Mouse (Mus musculus) adrenal gland, adult 2 months (tissue): Measurements from ENCODE around the gene Olfr135. TPM values are rescaled to one million over a fixed set of nuclear protein-coding genes. Genes with fewer than 3 reads are reported as not detected.

Experiments used
- DNase-seq: peaks from one replicate; pipeline ENCODE4 v3.0.0; 2021
- long read RNA-seq: library from polyadenylated mRNA; stranded (forward); transcript quantifications from one replicate; pipeline ENCODE4 v2.0.0, GENCODE M21; 2021
- polyA plus RNA-seq: library from polyadenylated mRNA; depleted of rRNA; stranded (reverse); fragments of >200 nt; gene quantifications from 2 replicates; pipeline ENCODE4 v1.2.3, GENCODE M21; 2012; rRNA removed
- total RNA-seq, 2 experiments: library from RNA; stranded (reverse); gene quantifications; 2 replicates each; pipeline ENCODE4 v1.2.3; 2021

Gene Olfr135
- not detected for total RNA-seq
- polyA plus RNA-seq: not detected in 2 replicates
- long read RNA-seq: 0 reads

DNA sequence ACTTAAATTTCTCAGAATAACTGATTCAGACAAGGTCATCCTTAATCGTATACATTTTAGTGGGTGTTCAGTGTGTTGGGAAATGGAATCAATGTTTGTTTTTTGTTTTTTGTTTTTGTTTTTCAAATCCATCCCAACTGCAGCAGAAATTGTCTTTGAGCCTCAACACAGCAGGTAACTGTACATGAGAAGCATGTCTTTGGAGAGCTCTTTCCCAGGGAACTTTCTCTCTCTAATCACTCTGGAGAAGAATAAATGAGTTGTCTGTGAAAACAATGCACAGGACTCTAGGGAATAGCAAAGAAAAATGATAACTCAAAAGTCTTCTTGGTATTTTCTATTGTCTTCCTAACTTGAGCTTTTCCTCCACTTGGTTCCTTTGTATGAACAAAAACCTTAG, at the start of gene Olfr135:
Gene Olfr135 (plus strand): TSS at position 301 of the 400 bp plus-strand sequence.
- no peak for DNase-seq

DNA sequence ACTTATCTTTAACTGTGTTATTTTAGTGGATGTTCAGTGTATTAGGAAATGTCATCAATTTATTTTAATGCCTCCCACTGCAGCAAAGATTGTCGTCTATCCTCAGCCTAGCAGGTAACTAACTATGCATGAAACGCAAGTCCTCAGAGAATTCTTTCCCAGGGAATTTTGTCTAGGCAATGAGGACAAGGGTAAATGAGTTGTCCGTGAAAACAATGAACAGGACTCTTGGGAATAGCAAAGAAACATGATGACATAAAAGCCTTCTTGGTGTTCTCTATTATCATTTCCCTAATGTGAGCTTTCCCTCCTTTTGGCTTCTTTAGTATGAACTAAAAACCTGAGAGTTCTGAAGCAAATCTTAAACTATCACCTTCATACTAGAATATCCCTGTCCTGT, 33.0 kb upstream of the Olfr135 start, which contains the start of gene Olfr134:
Gene Olfr134 (plus strand): TSS at position 301 of the 400 bp plus-strand sequence.
- DNase-seq: no peak

Other genes starting within 250 kb of the Olfr135 start
- not detected for gene Olfr129, start 144.3 kb upstream of the Olfr135 start, total RNA-seq
- not detected in 2 replicates for gene Olfr129, start 144.3 kb upstream of the Olfr135 start, polyA plus RNA-seq
- not detected for gene Olfr130, start 140.4 kb upstream of the Olfr135 start, total RNA-seq
- gene Olfr130, start 140.4 kb upstream of the Olfr135 start, polyA plus RNA-seq: not detected in 2 replicates
- not detected for gene Olfr131, start 115.6 kb upstream of the Olfr135 start, total RNA-seq
- gene Olfr131, start 115.6 kb upstream of the Olfr135 start, polyA plus RNA-seq: not detected in 2 replicates
- not detected for gene Olfr132, start 69.8 kb upstream of the Olfr135 start, total RNA-seq
- not detected in 2 replicates for gene Olfr132, start 69.8 kb upstream of the Olfr135 start, polyA plus RNA-seq
- not detected for gene Olfr133, start 59.1 kb upstream of the Olfr135 start, total RNA-seq
- not detected in 2 replicates for gene Olfr133, start 59.1 kb upstream of the Olfr135 start, polyA plus RNA-seq
- gene Olfr134, start 32.9 kb upstream of the Olfr135 start, total RNA-seq: not detected
- not detected in 2 replicates for gene Olfr134, start 32.9 kb upstream of the Olfr135 start, polyA plus RNA-seq
- not detected for gene Olfr138, start 56.7 kb downstream of the Olfr135 start, total RNA-seq
- gene Olfr138, start 56.7 kb downstream of the Olfr135 start, polyA plus RNA-seq: not detected in 2 replicates
- gene Olfr137, start 103.2 kb downstream of the Olfr135 start, total RNA-seq: not detected
- not detected in 2 replicates for gene Olfr137, start 103.2 kb downstream of the Olfr135 start, polyA plus RNA-seq
- not detected for gene Olfr136, start 125.5 kb downstream of the Olfr135 start, total RNA-seq
- gene Olfr136, start 125.5 kb downstream of the Olfr135 start, polyA plus RNA-seq: not detected in 2 replicates
- gene Esp36, start 215.8 kb downstream of the Olfr135 start, total RNA-seq: not detected
- not detected in 2 replicates for gene Esp36, start 215.8 kb downstream of the Olfr135 start, polyA plus RNA-seq